Mouse (Mus musculus) cerebellum, adult 2 months (tissue): ENCODE measurements around the gene Gatd1. TPM values are rescaled to one million over a fixed set of nuclear protein-coding genes. Genes with fewer than 3 reads are reported as not detected.
"Not testable (repeated sequence)": the region's sequence is repeated elsewhere in the genome, so short reads cannot be mapped to it uniquely, and the experiment has no call there.

Source experiments
- DNase-seq, 2 experiments: peaks; one replicate each; pipeline ENCODE4 v3.0.0; 2021
- H3K27ac ChIP-seq: fragments of 200-500 bp; 2 replicates; pipeline ENCODE4 v1.5.1; 2012; ENCODE audit warnings: low read length, control low read depth, inconsistent platforms; ENCODE audit not compliant: insufficient read depth
- H3K27me3 ChIP-seq: fragments of 200-500 bp; 2 replicates; pipeline ENCODE4 v1.6.1; 2012; ENCODE audit warnings: inconsistent platforms, mild to moderate bottlenecking, low read length, moderate library complexity; ENCODE audit not compliant: control insufficient read depth, insufficient read depth
- H3K4me1 ChIP-seq: fragments of 200-500 bp; 2 replicates; pipeline ENCODE4 v1.6.1; 2011; ENCODE audit warnings: low read length; ENCODE audit not compliant: control insufficient read depth, insufficient read depth
- H3K4me3 ChIP-seq: fragments of 200-500 bp; replicated peaks from 2 replicates; pipeline ENCODE3; 2011; ENCODE audit warnings: mild to moderate bottlenecking, low read depth, low read length, control low read depth; ENCODE audit not compliant: insufficient read depth
- CTCF ChIP-seq: fragments of 200-500 bp; IDR thresholded peaks from 2 replicates; pipeline ENCODE4 v1.5.1; 2011; ENCODE audit warnings: low read depth, mild to moderate bottlenecking, control low read depth, low read length, moderate library complexity, borderline replicate concordance; ENCODE audit not compliant: insufficient read depth
- POLR2A ChIP-seq: fragments of 200-500 bp; IDR thresholded peaks from 2 replicates; pipeline ENCODE4 v1.6.1; 2011; ENCODE audit warnings: low read length, control low read depth, borderline replicate concordance; ENCODE audit not compliant: insufficient read depth
- WGBS: fragments of 180-500 bp; shearing (Covaris S2); methylation state at CpG from one replicate; pipeline ENCODE4 v1.1.7; 2018; 5-methylcytosine and 5-hydroxymethylcytosine counted together
- polyA plus RNA-seq: library from polyadenylated mRNA; depleted of rRNA; stranded (reverse); fragments of >200 nt; gene quantifications from 2 replicates; pipeline ENCODE4 v1.2.3, GENCODE M21; 2012

Gene Gatd1
- polyA plus RNA-seq, 1 experiment = 49.2 TPM

DNA sequence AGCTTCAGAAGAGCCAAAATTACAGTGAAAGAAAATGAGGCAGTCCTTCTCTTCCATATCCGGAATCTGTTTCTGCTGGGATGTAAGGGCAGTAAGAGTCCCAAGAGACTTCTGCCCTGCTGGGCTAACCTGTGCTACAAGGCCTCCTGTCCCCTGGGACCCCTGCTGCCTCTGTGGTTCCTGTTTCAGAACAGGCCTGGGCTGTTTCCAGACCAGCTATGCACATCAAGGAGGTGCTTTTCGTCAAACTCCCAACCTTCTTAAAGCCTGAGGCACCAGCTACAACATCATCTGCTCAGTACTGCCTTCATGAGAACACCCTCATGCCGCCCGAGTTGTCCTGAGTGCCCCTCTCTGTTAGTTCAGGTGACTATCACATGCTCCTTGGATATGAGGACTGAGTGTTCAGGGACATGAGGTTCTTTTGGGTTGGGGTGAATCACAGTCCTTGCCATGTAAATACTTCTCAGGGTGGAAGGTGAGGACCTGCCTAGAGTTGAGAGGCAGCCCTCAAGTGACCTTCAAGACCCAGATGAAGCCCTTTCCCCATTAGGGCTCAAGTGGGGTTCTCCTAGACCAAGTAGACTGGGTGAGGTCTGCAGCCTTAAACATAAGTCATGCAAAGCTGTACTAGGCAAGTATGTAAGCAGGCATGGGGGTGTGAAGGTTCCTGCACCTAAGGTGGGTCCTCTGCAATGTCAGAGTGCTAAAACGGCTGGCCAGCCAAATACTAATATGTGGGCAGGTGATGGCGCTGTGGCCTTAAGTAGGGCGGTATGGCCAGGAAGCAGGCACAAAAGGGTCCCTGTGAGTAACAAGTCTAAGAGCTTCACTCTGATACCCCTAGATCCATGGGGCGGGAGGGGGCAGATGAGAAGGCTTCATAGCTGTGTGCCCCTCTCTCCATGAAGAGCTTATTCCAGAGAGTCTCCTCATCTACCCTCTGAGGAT is 4.1 kb upstream of the Gatd1 start:
- TF ChIP-seq CTCF (peak; percentile 41; the same call in 1 of the 2 replicates), POLR2A (no peak)
- Histone ChIP-seq H3K4me1 (0 out of 2 replicates have a peak, but pooled peaks cover 4% of the 10 kb centered on the region), H3K4me3 (no peak overlapping the region), H3K27me3 (no peaks in the 10 kb centered on the region), H3K27ac (no peak overlapping the region)
- WGBS = 79% methylated on average over 8 of the region's 8 CpGs
- no peak for DNase-seq

DNA sequence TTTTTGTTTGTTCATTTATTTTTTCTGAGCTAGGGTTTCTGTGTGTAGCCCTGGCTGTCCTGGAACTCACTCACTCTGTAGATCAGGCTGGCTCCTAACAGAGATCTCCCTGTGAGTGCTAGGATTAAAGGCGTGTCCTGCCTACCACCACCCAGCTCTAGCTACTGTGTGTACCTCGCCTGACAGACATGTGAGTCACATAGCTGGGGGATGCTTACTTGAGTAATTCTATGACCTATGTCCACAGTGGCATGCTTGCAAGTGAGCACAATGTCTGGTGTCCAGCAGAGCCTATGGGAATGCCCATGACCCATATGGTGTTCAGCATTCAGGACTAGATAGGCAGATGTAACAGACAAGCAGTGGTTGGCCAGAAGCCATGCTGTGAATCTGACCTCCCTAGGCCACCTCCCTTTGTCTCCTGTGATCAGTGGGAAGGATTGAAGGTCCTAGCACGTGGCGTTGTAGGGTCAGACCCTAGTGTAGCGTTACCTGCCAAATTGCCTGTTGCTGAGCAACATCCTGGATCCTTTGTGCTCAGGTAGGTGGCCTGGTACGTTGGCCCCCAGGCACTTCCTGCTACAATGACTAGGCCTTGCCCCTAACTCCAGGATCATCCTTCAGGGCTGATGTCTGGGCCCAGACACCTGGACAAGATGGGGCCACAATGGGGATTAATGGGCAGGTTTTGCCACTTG is 2.4 kb upstream of the Gatd1 start:
- TF ChIP-seq POLR2A = no peak
- TF ChIP-seq CTCF = no peak
- no peak overlapping the region for H3K4me3 ChIP-seq
- H3K27ac ChIP-seq = no peak overlapping the region
- H3K4me1 ChIP-seq = 0 out of 2 replicates have a peak, but pooled peaks cover 4% of the 10 kb centered on the region
- no peaks in the 10 kb centered on the region for H3K27me3 ChIP-seq
- WGBS = 70% methylated on average over 6 of the region's 6 CpGs
- peak in 1 of 2 experiments; percentile 23 for DNase-seq

DNA sequence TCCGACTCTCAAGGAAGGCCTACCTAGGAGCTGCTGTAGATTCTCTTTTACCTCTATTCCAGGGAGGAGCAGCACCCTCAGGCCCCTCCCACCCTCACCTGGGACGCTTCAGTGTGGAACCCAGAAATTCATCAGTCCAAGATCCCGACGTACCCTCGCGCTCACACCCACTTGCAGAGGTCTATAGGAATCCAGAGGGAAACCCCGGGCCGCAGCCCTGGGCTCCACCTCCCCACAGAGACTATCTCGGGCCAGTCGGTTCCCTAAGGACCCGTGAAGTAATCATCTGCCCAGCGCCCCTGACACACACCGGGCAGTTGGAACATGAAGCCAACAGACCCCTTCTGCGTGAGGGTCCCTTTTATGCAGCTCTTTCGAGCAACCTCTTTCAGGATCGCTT is 605 bp downstream of the Gatd1 start:
- DNase-seq = no peak
- H3K27ac ChIP-seq = peak overlapping the region; percentile 85
- TF ChIP-seq CTCF = no peak
- TF ChIP-seq POLR2A = no peak
- H3K4me3 ChIP-seq = peak overlapping the region; percentile 73
- 3% methylated on average over 16 of the region's 16 CpGs for WGBS
- no peaks in the 10 kb centered on the region for H3K27me3 ChIP-seq
- peaks cover 12% of the 10 kb centered on the region for H3K4me1 ChIP-seq

DNA sequence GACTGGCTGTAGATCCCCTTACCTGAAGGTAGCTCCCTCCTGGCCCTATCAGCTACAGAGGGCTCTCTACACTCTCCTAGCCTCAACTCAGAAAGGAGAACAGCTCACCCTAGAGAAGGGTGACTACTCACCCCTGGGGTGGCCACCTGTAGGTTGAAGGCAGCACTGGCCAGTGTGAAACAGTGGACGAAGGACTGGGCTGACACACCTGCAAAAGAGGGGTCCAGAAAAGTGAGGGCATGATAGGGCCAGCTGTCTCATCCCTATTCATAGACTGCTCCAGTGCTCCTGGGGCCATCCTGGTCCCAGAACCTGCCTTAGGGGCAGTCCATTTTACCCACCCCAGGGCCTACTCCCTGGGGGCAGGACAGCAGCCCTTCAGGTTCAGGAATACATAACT is 2.3 kb downstream of the Gatd1 start:
- H3K4me1 ChIP-seq = peaks cover 12% of the 10 kb centered on the region
- WGBS = 90% methylated on average over 1 of the region's 1 CpGs
- no peak overlapping the region for H3K4me3 ChIP-seq
- no peak for DNase-seq
- no peak for TF ChIP-seq CTCF
- no peak for TF ChIP-seq POLR2A
- H3K27ac ChIP-seq = no peak overlapping the region
- no peaks in the 10 kb centered on the region for H3K27me3 ChIP-seq

DNA sequence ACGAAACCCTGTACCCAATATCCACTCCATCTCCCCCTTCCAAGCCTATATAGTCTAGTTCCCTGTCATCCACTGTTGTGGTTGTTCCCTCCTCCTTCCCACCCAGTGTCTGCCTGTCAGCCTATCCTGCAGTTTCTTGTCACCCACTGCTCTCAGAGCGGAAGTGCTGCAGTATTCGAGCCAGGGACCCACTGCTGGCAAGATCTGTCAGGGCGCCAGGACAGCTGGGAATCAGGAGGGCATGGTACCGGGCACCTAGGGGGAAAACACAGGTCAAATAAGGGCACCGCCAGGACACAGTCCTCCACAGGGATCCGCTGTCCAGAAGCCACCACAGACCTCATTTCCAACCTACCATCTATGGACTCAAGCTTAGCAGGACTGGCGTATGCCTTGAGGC is 3.3 kb downstream of the Gatd1 start:
- Histone ChIP-seq H3K27ac (no peak overlapping the region), H3K27me3 (no peaks in the 10 kb centered on the region), H3K4me1 (peaks cover 12% of the 10 kb centered on the region), H3K4me3 (no peak overlapping the region)
- TF ChIP-seq POLR2A (no peak), CTCF (no peak)
- no peak for DNase-seq
- 70% methylated on average over 8 of the region's 8 CpGs for WGBS

DNA sequence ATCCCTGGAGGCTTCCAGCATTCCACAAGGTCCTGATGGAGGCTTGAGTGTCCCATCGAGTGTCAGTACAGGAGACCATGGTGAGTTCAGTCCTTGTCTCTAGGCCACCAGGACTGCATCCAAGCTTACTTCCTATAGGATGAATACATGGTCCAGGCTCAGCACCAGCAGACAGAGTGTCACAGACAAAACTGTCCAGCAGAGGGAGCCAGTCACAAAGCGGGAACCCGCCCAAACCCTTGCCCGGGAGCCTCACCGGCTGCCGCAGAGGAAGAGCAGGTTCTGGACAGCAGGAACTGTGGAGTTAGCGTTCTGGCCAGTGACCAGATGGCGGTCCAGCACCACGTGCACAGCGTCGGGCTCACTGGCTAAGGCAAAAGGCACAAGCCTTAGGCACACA is 5.1 kb downstream of the Gatd1 start:
- WGBS = under 1% methylated on average over 11 of the region's 11 CpGs
- H3K27ac ChIP-seq = peak overlapping the region; percentile 3; the same call in 1 of the 2 replicates

DNA sequence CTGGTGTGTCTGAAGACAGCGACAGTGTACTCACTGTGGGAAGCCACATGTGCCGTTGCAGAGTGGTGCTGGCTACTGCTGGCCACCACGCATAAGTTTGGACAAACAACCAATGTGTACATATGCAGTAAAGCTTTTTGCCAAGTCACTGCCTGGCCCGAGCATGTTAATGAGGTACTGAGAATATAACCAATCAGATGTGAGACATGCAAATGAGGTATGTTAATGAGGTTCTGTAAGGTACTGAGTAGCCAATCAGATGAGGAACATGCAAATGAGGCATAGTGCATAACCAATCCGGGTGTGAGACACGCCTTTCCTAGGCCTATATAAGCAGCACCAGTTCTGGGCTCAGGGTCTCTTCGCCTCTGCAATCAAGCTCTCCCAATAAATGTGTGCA is 6.3 kb downstream of the Gatd1 start:
- peaks cover 12% of the 10 kb centered on the region for H3K4me1 ChIP-seq
- not testable (repeated sequence) for H3K27me3 ChIP-seq, H3K27ac ChIP-seq, DNase-seq, H3K4me3 ChIP-seq
- 92% methylated on average over 7 of the region's 7 CpGs for WGBS

More for the DNA sequence above, 5.1 kb downstream of the Gatd1 start:
- TF ChIP-seq CTCF = peak; percentile 94
- no peak for TF ChIP-seq POLR2A
- DNase-seq = peak; percentile 94 to 97
- H3K4me1 ChIP-seq = peaks cover 12% of the 10 kb centered on the region
- H3K4me3 ChIP-seq = no peak overlapping the region
- no peaks in the 10 kb centered on the region for H3K27me3 ChIP-seq

DNA sequence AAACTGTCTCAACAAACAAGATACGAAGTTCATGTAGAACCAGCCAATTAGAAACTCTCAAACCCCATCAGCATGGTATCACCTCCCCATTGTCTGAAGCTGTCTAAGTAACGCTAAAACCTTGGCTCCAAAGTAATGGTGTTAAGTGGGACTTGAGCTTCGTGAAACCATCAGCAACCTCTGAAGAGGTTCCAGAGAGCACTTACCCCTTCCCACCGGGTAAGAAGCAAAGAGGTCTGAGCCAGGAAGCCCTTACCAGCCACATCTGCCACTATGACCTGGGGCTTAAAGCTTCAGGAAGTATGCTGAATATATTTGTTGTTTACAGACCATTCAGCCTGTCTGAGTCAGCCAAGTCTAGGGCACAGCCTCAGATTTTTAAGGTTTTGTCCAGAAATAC is 8.5 kb downstream of the Gatd1 start:
- no peak overlapping the region for H3K27ac ChIP-seq
- peaks cover 12% of the 10 kb centered on the region for H3K4me1 ChIP-seq
- TF ChIP-seq CTCF = no peak
- no peak for TF ChIP-seq POLR2A
- DNase-seq = no peak
- H3K27me3 ChIP-seq = no peaks in the 10 kb centered on the region
- WGBS = 72% methylated on average over 4 of the region's 4 CpGs
- no peak overlapping the region for H3K4me3 ChIP-seq
